In genomic region chr19:53754421-53754830, GRCm38 (mm10) we compare ENCODE assay signal across 10 mouse cellular contexts.
DNase-seq lines count a peak whose midpoint lies in the region; ATAC-seq and TF ChIP-seq lines count a peak whose summit lies in the region.
"Had no signal": no experiment of that assay in that cellular context is flagged by ENCODE, and none has a peak within 500 bp of the region (broad histone marks: within the 10 kb centered on the region; RNA-seq: fewer than 3 reads in every experiment).

No protein-coding gene starts in this region.

- no peaks in the 10 kb centered on the region for H3K27me3 ChIP-seq in heart, adult 2 months (ENCODE audit: control insufficient read depth, insufficient read depth, low read length)
- H3K27me3 ChIP-seq in liver, postnatal 0 days (ENCODE audit: insufficient read depth, low read length) = no peaks in the 10 kb centered on the region
- H3K27me3 ChIP-seq: forebrain, embryonic 13.5 days had no signal

- H3K4me2 ChIP-seq in liver, postnatal 0 days (ENCODE audit: low read depth, low read length) = 0 out of 2 replicates have a peak overlapping the region, but pooled peaks have one; percentile 9
- H3K4me2 ChIP-seq: forebrain, embryonic 13.5 days had no signal

- TF ChIP-seq POLR2A in heart, adult 2 months (IDR thresholded peaks at IDR 0.05; ENCODE audit: insufficient read depth, low read depth, low read length) = no peak

- H3K27ac ChIP-seq in heart, adult 2 months = peak overlapping the region; percentile 64
- H3K27ac ChIP-seq in liver, postnatal 0 days (ENCODE audit: low read depth) = no peak overlapping the region
- no peak overlapping the region for H3K27ac ChIP-seq in layer of hippocampus, adult 2 months
- H3K27ac ChIP-seq: forebrain, embryonic 13.5 days had no signal

- WGBS in heart, adult 2 months = 20% methylated on average over 7 of the region's 7 CpGs
- WGBS in liver, postnatal 0 days (ENCODE audit: insufficient replicate concordance) = 50% methylated on average over 4 of the region's 7 CpGs

- peaks cover 4% of the 10 kb centered on the region; the same call in 1 of the 2 replicates for H3K9me3 ChIP-seq in liver, postnatal 0 days (ENCODE audit: low read length)
- H3K9me3 ChIP-seq: forebrain, embryonic 13.5 days had no signal

- no peak for TF ChIP-seq CTCF in heart, adult 2 months (IDR thresholded peaks at IDR 0.05)
- TF ChIP-seq CTCF in liver, postnatal 0 days (IDR thresholded peaks at IDR 0.05; ENCODE audit: low read depth) = no peak
- TF ChIP-seq CTCF in layer of hippocampus, adult 2 months (conservative IDR thresholded peaks at IDR 0.05) = no peak

- peak; percentile 70; the same call in 1 of the 2 replicates for ATAC-seq in liver, postnatal 0 days
- ATAC-seq: forebrain, embryonic 13.5 days had no signal

- peaks cover 6% of the 10 kb centered on the region; the same call in 1 of the 2 replicates for H3K36me3 ChIP-seq in heart, adult 2 months (ENCODE audit: control insufficient read depth, insufficient read depth, low read length)
- no peaks in the 10 kb centered on the region for H3K36me3 ChIP-seq in liver, postnatal 0 days (replicated peaks; ENCODE audit: insufficient read depth, low read length)

- intact Hi-C loops in heart, adult 2 months (cut with DNase I) = loop anchor here (5.0 to 10.0 kb wide), 2 partner anchors 37 to 80 kb away; partner anchors contain the start of gene Rbm20
- intact Hi-C loops in heart, postnatal 25 days (cut with DNase I) = no loop called here

- H3K9ac ChIP-seq in heart, adult 2 months (ENCODE audit: low read depth, low read length) = no peak overlapping the region
- H3K9ac ChIP-seq in liver, postnatal 0 days (replicated peaks) = no peak overlapping the region
- H3K9ac ChIP-seq: forebrain, embryonic 13.5 days had no signal

- peaks cover 14% of the 10 kb centered on the region for H3K4me1 ChIP-seq in heart, adult 2 months (ENCODE audit: control insufficient read depth, insufficient read depth, low read length)
- H3K4me1 ChIP-seq in liver, postnatal 0 days (ENCODE audit: insufficient read depth) = peaks cover 4% of the 10 kb centered on the region; the same call in 1 of the 2 replicates
- H3K4me1 ChIP-seq: forebrain, embryonic 13.5 days had no signal

- no peaks in the 10 kb centered on the region for H3K79me2 ChIP-seq in heart, adult 2 months (replicated peaks; ENCODE audit: control insufficient read depth, insufficient read depth, low read length)

- H3K4me3 ChIP-seq in heart, adult 2 months = no peak overlapping the region
- H3K4me3 ChIP-seq in liver, postnatal 0 days (ENCODE audit: low read depth, low read length) = no peak overlapping the region
- H3K4me3 ChIP-seq in layer of hippocampus, adult 2 months = no peak overlapping the region
- H3K4me3 ChIP-seq: forebrain, embryonic 13.5 days had no signal

- TF ChIP-seq EP300 in heart, adult 2 months (IDR thresholded peaks at IDR 0.05; ENCODE audit: insufficient read depth, low read depth, low read length) = peak; percentile 78; the same call in 1 of the 2 replicates
- TF ChIP-seq EP300 in liver, postnatal 0 days (IDR thresholded peaks at IDR 0.05; ENCODE audit: low read depth) = no peak

- DNase-seq in heart, adult 2 months = peak in 1 of 2 experiments; percentile 64
- no peak for DNase-seq in heart, postnatal 25 days (ENCODE audit: low spot score)
- DNase-seq in gastrocnemius, adult 18-20 months (ENCODE audit: low spot score) = peak; percentile 84
- peak; percentile 50 for DNase-seq in heart, postnatal 4 days
- DNase-seq in liver, postnatal 0 days = peak; percentile 26
- DNase-seq in urinary bladder, postnatal 25 days (ENCODE audit: low spot score) = no peak
- DNase-seq in ovary, postnatal 14 days (ENCODE audit: low spot score) = no peak
- DNase-seq in layer of hippocampus, adult 2 months (ENCODE audit: low spot score in 2 of 2) = no peak
- DNase-seq: cerebellum, adult 2 months had no signal

Comparison
In these comparisons a context has a peak if more than half of its experiments do, and no peak if none do; other contexts are left out.
1. DNase-seq: peak in gastrocnemius, adult 18-20 months (single experiment), heart, postnatal 4 days (single experiment) and liver, postnatal 0 days (single experiment); none in heart, postnatal 25 days (single experiment), urinary bladder, postnatal 25 days (single experiment), ovary, postnatal 14 days (single experiment) and layer of hippocampus, adult 2 months (0 of 2).